Mouse (Mus musculus) heart, embryonic 12.5 days (tissue): Measurements from ENCODE around the gene Cltb. TPM values are rescaled to one million over a fixed set of nuclear protein-coding genes. Genes with fewer than 3 reads are reported as not detected.

Experiments used
- ATAC-seq: fragments of 200-750 bp; cut with Nextera tagmentation; 2 replicates; pipeline ENCODE4 v1.8.0; 2017; ENCODE audit warnings: moderate TSS enrichment, moderate library complexity; ENCODE audit not compliant: insufficient number of reproducible peaks, low FRiP score
- H3K27ac ChIP-seq: fragments of 300-500 bp; sonication (generic); 2 replicates; pipeline ENCODE4 v1.5.1; 2016; ENCODE audit warnings: mild to moderate bottlenecking, moderate library complexity; ENCODE audit not compliant: poor library complexity, severe bottlenecking
- H3K27me3 ChIP-seq: fragments of 300-500 bp; sonication (generic); replicated peaks from 2 replicates; pipeline ENCODE4 v1.6.1; 2016; ENCODE audit warnings: mild to moderate bottlenecking, moderate library complexity
- H3K36me3 ChIP-seq: fragments of 300-500 bp; sonication (generic); 2 replicates; pipeline ENCODE4 v1.6.1; 2016; ENCODE audit warnings: mild to moderate bottlenecking, moderate library complexity
- H3K4me1 ChIP-seq: fragments of 300-500 bp; sonication (generic); replicated peaks from 2 replicates; pipeline ENCODE4 v1.6.1; 2016; ENCODE audit warnings: mild to moderate bottlenecking
- H3K4me2 ChIP-seq: fragments of 300-500 bp; sonication (generic); 2 replicates; pipeline ENCODE4 v1.6.1; 2016; ENCODE audit warnings: mild to moderate bottlenecking, moderate library complexity
- H3K4me3 ChIP-seq: fragments of 300-500 bp; sonication (generic); 2 replicates; pipeline ENCODE4 v1.5.1; 2016; ENCODE audit warnings: mild to moderate bottlenecking
- H3K9ac ChIP-seq: fragments of 300-500 bp; sonication (generic); 2 replicates; pipeline ENCODE4 v1.6.1; 2016; ENCODE audit warnings: mild to moderate bottlenecking, moderate library complexity
- H3K9me3 ChIP-seq: fragments of 300-500 bp; sonication (generic); replicated peaks from 2 replicates; pipeline ENCODE4 v1.6.1; 2016; ENCODE audit warnings: mild to moderate bottlenecking, moderate library complexity
- WGBS: fragments of 180-500 bp; shearing (Covaris S2); methylation state at CpG from one replicate; pipeline ENCODE4 v1.1.7; 2016; 5-methylcytosine and 5-hydroxymethylcytosine counted together
- polyA plus RNA-seq: library from polyadenylated mRNA; unstranded; fragments of >200 nt; fragmentation: Nextera tagmentation; extraction: Ambion mirVana; gene quantifications from 2 replicates; pipeline ENCODE4 v1.2.1, GENCODE M21; 2016

The Cltb gene
- polyA plus RNA-seq, 1 experiment from 2014 or later = 48.9 TPM

- peak overlapping the region; percentile 58; the same call in 1 of the 2 replicates for H3K27ac ChIP-seq
- H3K9ac ChIP-seq = peak overlapping the region; percentile 89
- 2% methylated on average over 19 of the region's 19 CpGs for WGBS
- H3K27me3 ChIP-seq = no peaks in the 10 kb centered on the region
- H3K36me3 ChIP-seq = peaks cover 43% of the 10 kb centered on the region
- no peaks in the 10 kb centered on the region for H3K9me3 ChIP-seq
- H3K4me2 ChIP-seq = peak overlapping the region; percentile 91
- ATAC-seq = no peak
- peak overlapping the region; percentile 72 for H3K4me3 ChIP-seq
- H3K4me1 ChIP-seq = peaks cover 28% of the 10 kb centered on the region
Observed at GRCm38 (mm10) chr13:54575489-54575888, 35.7 kb downstream of the Cltb start.

- Histone ChIP-seq H3K9me3 (no peaks in the 10 kb centered on the region), H3K27me3 (no peaks in the 10 kb centered on the region), H3K36me3 (peaks cover 38% of the 10 kb centered on the region), H3K4me1 (peaks cover 28% of the 10 kb centered on the region), H3K4me2 (peak within 1 kb of the TSS; percentile 91), H3K27ac (peak within 1 kb of the TSS; percentile 58), H3K4me3 (peak within 1 kb of the TSS; percentile 72), H3K9ac (peak within 1 kb of the TSS; percentile 89)
- ATAC-seq = peak; percentile 89
- WGBS = under 1% methylated on average over 55 of the region's 55 CpGs
Observed at GRCm38 (mm10) chr13:54574854-54575481, 36.2 kb downstream of the Cltb start, which contains the start of gene Arl10. TSS of gene Arl10 (plus strand) at chr13:54575015.

- ATAC-seq = no peak
Observed at GRCm38 (mm10) chr13:54572621-54573020, 38.5 kb downstream of the Cltb start.

GRCm38 (mm10) chr13:54571637-54572036 is 39.5 kb downstream of the Cltb start:
- peaks cover 5% of the 10 kb centered on the region; the same call in 1 of the 2 replicates for H3K36me3 ChIP-seq
- no peaks in the 10 kb centered on the region for H3K27me3 ChIP-seq
- H3K27ac ChIP-seq = no peak overlapping the region
- H3K4me3 ChIP-seq = no peak overlapping the region
- no peak for ATAC-seq
- H3K4me2 ChIP-seq = no peak overlapping the region
- H3K9me3 ChIP-seq = no peaks in the 10 kb centered on the region
- 43% methylated on average over 2 of the region's 2 CpGs for WGBS
- no peak overlapping the region for H3K9ac ChIP-seq
- H3K4me1 ChIP-seq = peaks cover 21% of the 10 kb centered on the region

More at GRCm38 (mm10) chr13:54572621-54573020, 38.5 kb downstream of the Cltb start:
- no peak overlapping the region for H3K4me3 ChIP-seq
- no peak overlapping the region for H3K4me2 ChIP-seq
- H3K4me1 ChIP-seq = peaks cover 21% of the 10 kb centered on the region
- H3K27ac ChIP-seq = no peak overlapping the region
- no peak overlapping the region for H3K9ac ChIP-seq
- H3K9me3 ChIP-seq = no peaks in the 10 kb centered on the region
- 68% methylated on average over 4 of the region's 4 CpGs for WGBS
- no peaks in the 10 kb centered on the region for H3K27me3 ChIP-seq
- H3K36me3 ChIP-seq = peaks cover 15% of the 10 kb centered on the region

GRCm38 (mm10) chr13:54570736-54571135 is 40.4 kb downstream of the Cltb start:
- H3K4me3 ChIP-seq = no peak overlapping the region
- 71% methylated on average over 4 of the region's 4 CpGs for WGBS
- H3K4me1 ChIP-seq = peaks cover 15% of the 10 kb centered on the region
- H3K9me3 ChIP-seq = no peaks in the 10 kb centered on the region
- H3K36me3 ChIP-seq = no peaks in the 10 kb centered on the region
- H3K27me3 ChIP-seq = no peaks in the 10 kb centered on the region
- no peak overlapping the region for H3K4me2 ChIP-seq
- H3K27ac ChIP-seq = no peak overlapping the region
- H3K9ac ChIP-seq = no peak overlapping the region
- no peak for ATAC-seq

- no peaks in the 10 kb centered on the region for H3K36me3 ChIP-seq
- H3K4me1 ChIP-seq = peaks cover 14% of the 10 kb centered on the region
- H3K9ac ChIP-seq = no peak overlapping the region
- no peak overlapping the region for H3K4me3 ChIP-seq
- WGBS = 39% methylated on average over 1 of the region's 1 CpGs
- no peak overlapping the region for H3K27ac ChIP-seq
- no peaks in the 10 kb centered on the region for H3K9me3 ChIP-seq
- no peak overlapping the region for H3K4me2 ChIP-seq
- no peaks in the 10 kb centered on the region for H3K27me3 ChIP-seq
- no peak for ATAC-seq
Observed at GRCm38 (mm10) chr13:54569282-54569681, 41.9 kb downstream of the Cltb start.

GRCm38 (mm10) chr13:54568380-54568779 is 42.8 kb downstream of the Cltb start:
- no peaks in the 10 kb centered on the region for H3K27me3 ChIP-seq
- 51% methylated on average over 5 of the region's 5 CpGs for WGBS
- H3K9ac ChIP-seq = no peak overlapping the region
- no peak overlapping the region for H3K27ac ChIP-seq
- no peak overlapping the region for H3K4me2 ChIP-seq
- no peaks in the 10 kb centered on the region for H3K36me3 ChIP-seq
- no peak for ATAC-seq
- H3K4me3 ChIP-seq = no peak overlapping the region
- H3K9me3 ChIP-seq = no peaks in the 10 kb centered on the region
- H3K4me1 ChIP-seq = peaks cover 19% of the 10 kb centered on the region

- peak overlapping the region; percentile 49 for H3K27ac ChIP-seq
- no peaks in the 10 kb centered on the region for H3K9me3 ChIP-seq
- peak overlapping the region; percentile 100 for H3K4me3 ChIP-seq
- peak overlapping the region; percentile 99 for H3K9ac ChIP-seq
- H3K36me3 ChIP-seq = peaks cover 15% of the 10 kb centered on the region
- H3K27me3 ChIP-seq = no peaks in the 10 kb centered on the region
- peak overlapping the region; percentile 86 for H3K4me2 ChIP-seq
- 45% methylated on average over 8 of the region's 8 CpGs for WGBS
- peaks cover 13% of the 10 kb centered on the region for H3K4me1 ChIP-seq
- ATAC-seq = 0 out of 2 replicates have a peak, but pooled peaks have one; percentile 46
Observed at GRCm38 (mm10) chr13:54565594-54566345, 45.4 kb downstream of the Cltb start.

- Histone ChIP-seq H3K4me1 (peaks cover 13% of the 10 kb centered on the region), H3K27me3 (no peaks in the 10 kb centered on the region), H3K4me3 (peak within 1 kb of the TSS; percentile 100), H3K9me3 (no peaks in the 10 kb centered on the region), H3K9ac (peak within 1 kb of the TSS; percentile 99), H3K36me3 (peaks cover 21% of the 10 kb centered on the region), H3K4me2 (peak within 1 kb of the TSS; percentile 86), H3K27ac (peak within 1 kb of the TSS; percentile 49)
- WGBS = under 1% methylated on average over 27 of the region's 27 CpGs
- peak; percentile 95 for ATAC-seq
Observed at GRCm38 (mm10) chr13:54565201-54565581, 46.0 kb downstream of the Cltb start, which contains the start of gene 4833439L19Rik. TSS of gene 4833439L19Rik (minus strand) at chr13:54565435.

- Histone ChIP-seq H3K27ac (peak overlapping the region; percentile 44; the same call in 1 of the 2 replicates), H3K27me3 (no peaks in the 10 kb centered on the region), H3K9ac (peak overlapping the region; percentile 99), H3K36me3 (peaks cover 28% of the 10 kb centered on the region), H3K4me3 (peak overlapping the region; percentile 100), H3K9me3 (no peaks in the 10 kb centered on the region), H3K4me1 (peaks cover 13% of the 10 kb centered on the region), H3K4me2 (peak overlapping the region; percentile 86)
- no peak; the same call in 1 of the 2 replicates for ATAC-seq
- 14% methylated on average over 44 of the region's 45 CpGs for WGBS
Observed at GRCm38 (mm10) chr13:54564232-54565200, 46.6 kb downstream of the Cltb start.
